Mouse (Mus musculus) MEL (cell line): ENCODE measurements around the gene Irf4.

Experiments used
- TAL1 ChIP-seq: IDR thresholded peaks from 2 replicates; pipeline ENCODE4 v1.6.1; 2012; ENCODE audit warnings: mild to moderate bottlenecking, inconsistent platforms, low read length, moderate library complexity, mixed read lengths
- UBTF ChIP-seq: IDR thresholded peaks from 2 replicates; pipeline ENCODE4 v1.6.1; 2012; ENCODE audit warnings: low read depth, mild to moderate bottlenecking, inconsistent platforms, low read length, improper control_type of control experiment, moderate library complexity, borderline replicate concordance; ENCODE audit not compliant: insufficient read depth

GRCm38 (mm10) chr13:30813464-30813863 lies 64.4 kb downstream of the Irf4 start:
- no peak for TF ChIP-seq TAL1
- no peak for TF ChIP-seq UBTF
